Mouse (Mus musculus): Measurements from ENCODE around the gene Ascl5. TPM values are rescaled to one million over a fixed set of nuclear protein-coding genes. Genes with fewer than 3 reads are reported as not detected.

Gene Ascl5
- polyA plus RNA-seq, 1 experiment from 2014 or later = not detected

DNA sequence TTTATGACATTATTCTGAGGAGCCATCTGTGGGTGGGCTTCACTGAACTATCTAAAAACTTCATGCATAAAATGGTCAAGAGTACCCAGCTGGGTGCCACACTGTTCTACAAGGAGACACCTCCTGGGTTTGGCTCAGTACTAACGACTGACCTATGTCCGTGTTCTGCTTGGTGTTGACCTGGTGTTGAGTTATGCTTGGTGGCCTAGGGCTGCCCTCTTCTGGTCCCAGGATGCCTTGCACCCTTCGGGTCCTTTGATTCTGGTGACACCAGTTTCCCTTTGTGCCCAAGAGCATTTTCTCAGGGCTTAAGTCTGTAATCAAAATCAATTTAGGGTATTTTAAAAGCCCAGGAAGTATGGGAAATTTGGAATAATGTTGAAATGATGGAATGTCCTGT lies 25.5 kb downstream of the Ascl5 start:
- TF ChIP-seq CTCF (IDR thresholded peaks at IDR 0.05; ENCODE audit: low read depth) = peak; percentile 89
- 0 out of 2 replicates have a peak, but pooled peaks have one; percentile 56 for ATAC-seq

DNA sequence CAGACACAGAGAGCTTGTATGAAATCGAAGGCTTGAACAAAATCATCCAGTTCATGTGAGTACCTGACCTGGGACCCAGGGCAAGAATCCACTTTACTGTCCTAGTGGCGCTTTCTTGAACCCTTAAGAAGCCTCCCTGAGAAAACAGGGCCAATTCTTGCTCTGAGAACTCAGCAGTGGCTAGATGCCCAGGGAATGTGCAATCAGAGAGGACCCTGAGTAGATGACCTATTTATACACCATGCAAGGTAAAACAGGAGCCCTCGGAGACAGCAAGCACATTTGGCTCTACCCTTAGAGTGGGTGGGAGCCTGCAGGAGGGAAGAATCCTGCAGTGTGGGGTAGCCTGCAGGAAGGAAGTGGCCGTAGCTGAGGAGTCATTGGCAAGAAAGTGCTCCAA lies 27.1 kb downstream of the Ascl5 start:
- no peak for TF ChIP-seq CTCF (IDR thresholded peaks at IDR 0.05; ENCODE audit: low read depth)

More for the DNA sequence above, 25.5 kb downstream of the Ascl5 start:
- Histone ChIP-seq H3K4me1 (replicated peaks; ENCODE audit: control insufficient read depth, insufficient read depth, low read length) (no peaks in the 10 kb centered on the region), H3K9ac (ENCODE audit: low read depth, low read length) (no peak overlapping the region), H3K27me3 (replicated peaks; ENCODE audit: control insufficient read depth, insufficient read depth, low read length) (no peaks in the 10 kb centered on the region), H3K4me2 (replicated peaks; ENCODE audit: low read depth) (no peak overlapping the region), H3K4me3 (ENCODE audit: low read depth, low read length) (no peak overlapping the region), H3K27ac (ENCODE audit: low read depth, low read length) (no peak overlapping the region), H3K9me3 (ENCODE audit: control insufficient read depth) (no peaks in the 10 kb centered on the region), H3K36me3 (ENCODE audit: control insufficient read depth, insufficient read depth) (no peaks in the 10 kb centered on the region)
- 9% methylated on average over 3 of the region's 3 CpGs for WGBS

DNA sequence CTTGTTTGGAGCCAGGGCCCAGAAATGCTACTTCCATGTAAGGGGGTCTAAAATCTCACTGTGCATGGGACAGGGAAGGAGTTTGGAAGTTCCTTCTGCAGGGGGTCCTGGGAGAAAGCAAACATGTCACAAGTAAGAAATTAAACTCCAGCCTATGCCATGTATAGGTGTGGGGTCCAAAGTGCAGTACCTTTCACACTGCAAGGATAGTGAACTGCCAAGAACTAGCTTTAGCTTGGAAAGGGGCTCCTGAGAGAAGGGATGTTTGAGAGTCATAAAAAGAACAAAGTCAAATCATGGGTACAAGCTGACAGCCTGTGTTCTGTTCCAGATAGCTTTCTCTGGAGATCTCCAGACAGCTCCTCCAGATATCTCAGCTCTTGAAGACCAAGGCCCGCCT lies 30.6 kb downstream of the Ascl5 start:
- H3K4me2 ChIP-seq (replicated peaks; ENCODE audit: low read depth) = no peak overlapping the region
- ATAC-seq = peak; percentile 65; the same call in 1 of the 2 replicates
- TF ChIP-seq CTCF (IDR thresholded peaks at IDR 0.05; ENCODE audit: low read depth) = no peak
- H3K4me3 ChIP-seq (ENCODE audit: low read depth, low read length) = no peak overlapping the region
- no peak overlapping the region for H3K27ac ChIP-seq (ENCODE audit: low read depth, low read length)
- H3K4me1 ChIP-seq (replicated peaks; ENCODE audit: control insufficient read depth, insufficient read depth, low read length) = no peaks in the 10 kb centered on the region
- no peak overlapping the region for H3K9ac ChIP-seq (ENCODE audit: low read depth, low read length)
- no peaks in the 10 kb centered on the region for H3K9me3 ChIP-seq (ENCODE audit: control insufficient read depth)
- no peaks in the 10 kb centered on the region for H3K36me3 ChIP-seq (ENCODE audit: control insufficient read depth, insufficient read depth)
- 85% methylated on average over 1 of the region's 1 CpGs for WGBS
- no peaks in the 10 kb centered on the region for H3K27me3 ChIP-seq (replicated peaks; ENCODE audit: control insufficient read depth, insufficient read depth, low read length)

More for the DNA sequence above, 27.1 kb downstream of the Ascl5 start:
- Histone ChIP-seq H3K27ac (ENCODE audit: low read depth, low read length) (no peak overlapping the region), H3K4me2 (replicated peaks; ENCODE audit: low read depth) (no peak overlapping the region), H3K27me3 (replicated peaks; ENCODE audit: control insufficient read depth, insufficient read depth, low read length) (no peaks in the 10 kb centered on the region), H3K4me1 (replicated peaks; ENCODE audit: control insufficient read depth, insufficient read depth, low read length) (no peaks in the 10 kb centered on the region), H3K36me3 (ENCODE audit: control insufficient read depth, insufficient read depth) (no peaks in the 10 kb centered on the region), H3K9me3 (ENCODE audit: control insufficient read depth) (no peaks in the 10 kb centered on the region), H3K9ac (ENCODE audit: low read depth, low read length) (no peak overlapping the region), H3K4me3 (ENCODE audit: low read depth, low read length) (no peak overlapping the region)
- 75% methylated on average over 4 of the region's 4 CpGs for WGBS
- no peak for ATAC-seq

DNA sequence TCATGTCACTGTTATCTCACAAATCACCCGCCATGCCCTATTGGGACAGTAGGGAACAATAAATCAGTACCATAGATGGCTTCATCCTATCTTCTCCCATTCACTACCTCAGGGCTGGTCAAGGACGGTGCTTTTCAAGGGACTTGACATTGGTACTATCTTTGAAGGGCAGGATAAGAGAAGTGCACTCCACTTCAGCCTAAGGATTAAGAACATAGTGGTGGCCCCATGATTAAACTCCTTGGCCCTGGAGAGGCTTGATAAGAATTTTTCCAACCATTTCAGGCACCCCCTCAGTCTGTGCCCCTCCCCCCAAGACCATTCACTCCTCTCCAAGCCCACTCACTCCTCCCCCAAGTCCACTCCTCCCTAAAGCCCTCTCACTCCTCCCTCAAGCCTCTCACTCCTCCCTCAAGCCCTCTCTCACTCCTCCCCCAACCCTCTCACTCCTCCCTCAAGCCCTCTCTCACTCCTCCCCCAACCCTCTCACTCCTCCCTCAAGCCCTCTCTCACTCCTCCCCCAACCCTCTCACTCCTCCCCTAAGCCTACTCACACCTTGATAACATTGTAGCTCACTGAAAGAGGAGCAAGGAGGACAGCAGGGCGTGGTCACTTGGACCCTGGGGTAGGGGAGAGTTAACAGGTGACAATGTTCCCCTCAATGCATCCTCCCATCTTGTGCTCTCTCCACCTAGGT lies 35.5 kb downstream of the Ascl5 start:
- Histone ChIP-seq H3K36me3 (ENCODE audit: control insufficient read depth, insufficient read depth) (no peaks in the 10 kb centered on the region), H3K9ac (ENCODE audit: low read depth, low read length) (no peak overlapping the region), H3K9me3 (ENCODE audit: control insufficient read depth) (no peaks in the 10 kb centered on the region), H3K4me2 (replicated peaks; ENCODE audit: low read depth) (no peak overlapping the region), H3K27ac (ENCODE audit: low read depth, low read length) (no peak overlapping the region), H3K4me3 (ENCODE audit: low read depth, low read length) (no peak overlapping the region), H3K27me3 (replicated peaks; ENCODE audit: control insufficient read depth, insufficient read depth, low read length) (no peaks in the 10 kb centered on the region), H3K4me1 (replicated peaks; ENCODE audit: control insufficient read depth, insufficient read depth, low read length) (no peaks in the 10 kb centered on the region)
- ATAC-seq = no peak
- 60% methylated on average over 3 of the region's 3 CpGs for WGBS
- TF ChIP-seq CTCF (IDR thresholded peaks at IDR 0.05; ENCODE audit: low read depth) = no peak

DNA sequence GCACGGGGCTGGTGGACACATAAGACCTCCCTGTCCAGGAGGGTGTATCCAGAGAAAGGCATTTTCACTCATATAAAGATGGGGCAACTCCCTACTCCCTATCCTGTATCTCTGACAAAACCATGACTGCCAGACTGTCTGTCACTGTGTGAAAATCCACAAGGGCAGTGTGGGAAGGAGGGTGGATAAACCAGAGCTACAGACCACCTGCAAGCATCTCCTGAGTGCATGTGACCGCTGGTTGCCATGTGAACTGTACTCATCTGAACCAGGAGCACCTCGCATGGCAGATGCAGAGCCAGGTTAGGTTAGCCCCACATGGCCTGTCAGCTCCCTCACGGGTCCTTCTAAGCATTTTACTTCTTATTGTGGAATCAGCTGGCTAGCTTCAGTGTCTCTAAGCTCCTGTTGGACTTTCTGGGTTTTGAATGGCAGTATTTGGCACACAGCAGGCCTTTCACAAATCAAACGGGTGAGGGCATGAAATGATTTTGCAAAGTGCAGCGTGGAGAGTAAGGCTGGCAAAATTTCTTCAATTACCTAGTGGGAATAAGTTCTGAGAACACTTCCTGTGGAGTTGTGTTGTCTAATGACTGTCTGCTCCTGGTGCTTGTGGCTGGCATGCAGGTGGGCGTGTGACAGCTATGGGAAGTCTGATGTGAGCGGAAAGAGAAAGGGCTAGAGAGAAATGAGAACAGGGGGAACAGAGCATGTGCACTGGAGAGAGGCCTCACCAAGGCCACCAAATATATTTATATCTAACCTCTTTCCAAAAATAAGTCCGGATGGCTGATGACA lies 39.0 kb downstream of the Ascl5 start:
- Histone ChIP-seq H3K4me3 (ENCODE audit: low read depth, low read length) (no peak overlapping the region), H3K9ac (ENCODE audit: low read depth, low read length) (no peak overlapping the region), H3K27me3 (replicated peaks; ENCODE audit: control insufficient read depth, insufficient read depth, low read length) (no peaks in the 10 kb centered on the region), H3K4me2 (replicated peaks; ENCODE audit: low read depth) (no peak overlapping the region), H3K36me3 (ENCODE audit: control insufficient read depth, insufficient read depth) (no peaks in the 10 kb centered on the region), H3K4me1 (replicated peaks; ENCODE audit: control insufficient read depth, insufficient read depth, low read length) (no peaks in the 10 kb centered on the region), H3K27ac (ENCODE audit: low read depth, low read length) (no peak overlapping the region), H3K9me3 (ENCODE audit: control insufficient read depth) (no peaks in the 10 kb centered on the region)
- ATAC-seq = no peak
- 77% methylated on average over 9 of the region's 9 CpGs for WGBS
- no peak for TF ChIP-seq CTCF (IDR thresholded peaks at IDR 0.05; ENCODE audit: low read depth)

DNA sequence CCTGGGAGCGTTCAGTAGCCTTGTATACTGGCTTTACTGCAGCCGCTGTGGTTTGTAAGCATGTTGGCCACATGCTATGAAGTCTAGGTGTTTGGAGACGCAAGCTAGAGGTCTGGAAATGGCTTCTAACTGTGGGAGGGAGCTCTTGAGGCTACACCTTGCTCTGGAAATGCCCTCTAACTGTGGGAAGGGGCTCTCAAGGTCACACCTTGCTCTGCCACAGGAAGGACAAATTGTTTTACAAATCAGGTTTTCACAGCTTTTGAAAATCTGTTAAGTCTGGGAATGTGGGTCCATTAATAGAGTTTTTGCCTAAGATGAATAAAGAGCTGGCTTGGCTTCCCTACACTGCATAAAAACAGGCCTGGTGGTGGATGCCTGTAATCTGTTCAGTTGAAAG lies 43.1 kb downstream of the Ascl5 start:
- WGBS = 69% methylated on average over 3 of the region's 3 CpGs
- TF ChIP-seq CTCF (IDR thresholded peaks at IDR 0.05; ENCODE audit: low read depth) = no peak
- no peaks in the 10 kb centered on the region for H3K27me3 ChIP-seq (replicated peaks; ENCODE audit: control insufficient read depth, insufficient read depth, low read length)

More for the DNA sequence above, 43.1 kb downstream of the Ascl5 start:
- H3K36me3 ChIP-seq (ENCODE audit: control insufficient read depth, insufficient read depth) = no peaks in the 10 kb centered on the region
- no peak for ATAC-seq
- no peak overlapping the region for H3K27ac ChIP-seq (ENCODE audit: low read depth, low read length)
- H3K9me3 ChIP-seq (ENCODE audit: control insufficient read depth) = no peaks in the 10 kb centered on the region
- no peak overlapping the region for H3K4me2 ChIP-seq (replicated peaks; ENCODE audit: low read depth)
- H3K4me1 ChIP-seq (replicated peaks; ENCODE audit: control insufficient read depth, insufficient read depth, low read length) = no peaks in the 10 kb centered on the region
- no peak overlapping the region for H3K4me3 ChIP-seq (ENCODE audit: low read depth, low read length)
- no peak overlapping the region for H3K9ac ChIP-seq (ENCODE audit: low read depth, low read length)
